Mouse (Mus musculus) liver, embryonic 14.5 days (tissue): ENCODE results near the gene Gm16485.

Experiments used
- CTCF ChIP-seq: IDR thresholded peaks from 2 replicates; pipeline ENCODE4 v1.5.1; 2016; ENCODE audit warnings: antibody characterized with exemption, low read depth, control low read depth
- EP300 ChIP-seq: IDR thresholded peaks from 2 replicates; pipeline ENCODE4 v1.6.1; 2016; ENCODE audit warnings: antibody characterized with exemption, low read depth

GRCm38 (mm10) chr9:8982315-8982714 is 10.7 kb downstream of the Gm16485 start:
- no peak for TF ChIP-seq CTCF
- no peak for TF ChIP-seq EP300
